Mouse (Mus musculus) stomach, embryonic 16.5 days (tissue): ENCODE data around the gene Tmem43. TPM values are rescaled to one million over a fixed set of nuclear protein-coding genes. Genes with fewer than 3 reads are reported as not detected.
A peak's percentile ranks its signal among the peaks of the same experiment; 100 is the strongest.

Experiments
- ATAC-seq: fragments of 200-750 bp; cut with Nextera tagmentation; 2 replicates; pipeline ENCODE4 v1.8.0; 2017; ENCODE audit warnings: moderate number of reproducible peaks, moderate TSS enrichment; ENCODE audit not compliant: insufficient read depth, low FRiP score
- H3K27ac ChIP-seq: fragments of 300-500 bp; sonication (generic); 2 replicates; pipeline ENCODE4 v1.5.1; 2014; ENCODE audit warnings: low read length
- H3K27me3 ChIP-seq: fragments of 300-500 bp; sonication (generic); 2 replicates; pipeline ENCODE4 v1.6.1; 2014; ENCODE audit warnings: low read length, control low read depth, mixed read lengths; ENCODE audit not compliant: control insufficient read depth, insufficient read depth
- H3K36me3 ChIP-seq: fragments of 300-500 bp; sonication (generic); 2 replicates; pipeline ENCODE4 v1.6.1; 2014; ENCODE audit warnings: low read length; ENCODE audit not compliant: control insufficient read depth, insufficient read depth
- H3K4me1 ChIP-seq: fragments of 300-500 bp; sonication (generic); 2 replicates; pipeline ENCODE4 v1.6.1; 2014; ENCODE audit warnings: low read length, control low read depth, mixed read lengths; ENCODE audit not compliant: control insufficient read depth, insufficient read depth
- H3K4me2 ChIP-seq: fragments of 300-500 bp; sonication (generic); 2 replicates; pipeline ENCODE4 v1.6.1; 2014; ENCODE audit warnings: low read depth, low read length, mixed read lengths
- H3K4me3 ChIP-seq: fragments of 300-500 bp; sonication (generic); replicated peaks from 2 replicates; pipeline ENCODE4 v1.5.1; 2014; ENCODE audit warnings: mild to moderate bottlenecking, low read length
- H3K9ac ChIP-seq: fragments of 300-500 bp; sonication (generic); 2 replicates; pipeline ENCODE4 v1.6.1; 2014; ENCODE audit warnings: low read length
- H3K9me3 ChIP-seq: fragments of 300-500 bp; sonication (generic); replicated peaks from 2 replicates; pipeline ENCODE4 v1.6.1; 2016; ENCODE audit warnings: low read length, control low read depth; ENCODE audit not compliant: control insufficient read depth
- WGBS: fragments of 180-500 bp; shearing (Covaris S2); extraction: QIAGEN DNeasy Blood & Tissue Kit; methylation state at CpG from one replicate; pipeline ENCODE4 v1.1.7; 2014; 5-methylcytosine and 5-hydroxymethylcytosine counted together
- polyA plus RNA-seq: library from polyadenylated mRNA; unstranded; fragments of >200 nt; fragmentation: Nextera tagmentation; extraction: Ambion mirVana; gene quantifications from 2 replicates; pipeline ENCODE4 v1.2.1, GENCODE M21; 2015

Gene Tmem43
- polyA plus RNA-seq, 1 experiment from 2014 or later, result 56.8 TPM

DNA sequence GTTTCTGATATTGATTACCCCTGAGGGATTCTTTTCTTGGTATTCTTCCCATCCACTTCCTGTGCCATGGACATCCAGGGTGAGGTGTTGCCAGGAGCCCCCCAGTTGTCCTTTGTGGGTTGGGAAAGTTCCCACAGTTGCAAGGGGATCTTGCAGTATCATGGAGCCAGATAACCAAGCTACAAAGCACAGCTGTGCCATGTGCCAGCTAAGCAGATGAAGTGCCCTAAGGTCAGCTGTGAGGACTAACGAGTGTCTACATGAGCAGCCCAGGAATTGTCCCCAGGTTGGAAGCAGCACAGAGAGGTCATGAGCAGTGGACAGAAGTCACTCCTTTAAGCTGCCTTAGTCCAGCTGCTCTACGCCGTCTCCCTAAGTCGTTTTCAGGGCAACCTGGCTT lies 52.0 kb downstream of the Tmem43 start:
- Histone ChIP-seq H3K4me2 (no peak overlapping the region), H3K27ac (no peak overlapping the region), H3K9ac (no peak overlapping the region), H3K36me3 (peaks cover 5% of the 10 kb centered on the region; the same call in 1 of the 2 replicates), H3K4me3 (no peak overlapping the region), H3K9me3 (no peaks in the 10 kb centered on the region), H3K27me3 (no peaks in the 10 kb centered on the region), H3K4me1 (no peaks in the 10 kb centered on the region)
- ATAC-seq, result no peak
- WGBS, result 80% methylated on average over 4 of the region's 4 CpGs

DNA sequence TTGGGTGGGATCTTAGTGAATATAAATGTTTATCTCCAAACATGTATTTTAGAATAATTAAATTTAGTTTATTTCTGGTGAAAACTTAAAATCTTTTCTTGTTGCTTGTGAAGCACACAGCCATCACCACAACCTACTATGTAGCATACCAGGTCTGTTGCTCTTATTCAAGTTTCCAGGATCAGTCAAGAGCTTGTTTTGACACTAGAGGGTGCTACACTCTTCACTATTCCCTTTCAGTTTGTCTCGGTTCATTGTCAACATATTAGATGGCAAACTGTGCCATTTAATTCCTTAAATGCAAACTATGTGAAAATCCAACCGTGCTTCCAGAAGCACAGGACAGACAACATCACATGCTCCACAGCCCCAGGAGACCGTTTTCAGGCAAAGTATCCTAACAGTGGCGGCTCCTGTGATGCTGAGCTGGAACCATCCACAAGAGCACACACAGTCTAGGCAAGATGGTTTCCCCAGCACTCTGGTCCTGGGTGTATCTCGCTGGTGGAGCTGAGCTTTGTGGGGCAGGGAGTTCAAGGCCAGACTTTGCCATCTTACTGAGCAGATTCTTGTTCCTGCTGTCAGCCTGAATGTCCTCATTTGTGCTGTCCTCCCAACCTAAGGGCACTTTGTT lies 53.8 kb downstream of the Tmem43 start:
- no peaks in the 10 kb centered on the region for H3K9me3 ChIP-seq
- H3K9ac ChIP-seq, result no peak overlapping the region
- no peak overlapping the region for H3K27ac ChIP-seq
- H3K4me1 ChIP-seq, result no peaks in the 10 kb centered on the region
- H3K27me3 ChIP-seq, result no peaks in the 10 kb centered on the region
- H3K4me2 ChIP-seq, result no peak overlapping the region
- H3K36me3 ChIP-seq, result peaks cover 5% of the 10 kb centered on the region; the same call in 1 of the 2 replicates
- H3K4me3 ChIP-seq, result no peak overlapping the region
- 44% methylated on average over 5 of the region's 5 CpGs for WGBS
- no peak for ATAC-seq

DNA sequence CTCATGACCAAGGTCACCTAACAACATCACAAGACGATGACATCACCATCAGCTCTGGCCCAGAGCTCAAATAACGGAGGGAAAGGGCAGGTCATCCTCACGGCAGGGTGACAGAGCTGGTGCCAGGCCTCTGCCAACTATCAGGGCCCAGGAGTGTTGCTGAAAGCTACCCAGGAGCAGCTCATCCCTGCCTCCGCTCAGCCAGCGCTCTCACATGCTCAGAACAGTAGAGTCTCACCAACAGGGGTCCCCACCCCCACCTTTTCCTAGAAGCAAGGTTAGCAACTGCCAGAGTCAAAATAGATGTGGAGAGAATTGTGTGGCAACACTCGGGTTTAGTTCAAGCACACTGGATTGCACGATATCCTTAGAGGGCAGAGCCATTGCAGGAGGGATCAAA lies 54.8 kb downstream of the Tmem43 start:
- H3K4me2 ChIP-seq, result no peak overlapping the region
- no peak for ATAC-seq

DNA sequence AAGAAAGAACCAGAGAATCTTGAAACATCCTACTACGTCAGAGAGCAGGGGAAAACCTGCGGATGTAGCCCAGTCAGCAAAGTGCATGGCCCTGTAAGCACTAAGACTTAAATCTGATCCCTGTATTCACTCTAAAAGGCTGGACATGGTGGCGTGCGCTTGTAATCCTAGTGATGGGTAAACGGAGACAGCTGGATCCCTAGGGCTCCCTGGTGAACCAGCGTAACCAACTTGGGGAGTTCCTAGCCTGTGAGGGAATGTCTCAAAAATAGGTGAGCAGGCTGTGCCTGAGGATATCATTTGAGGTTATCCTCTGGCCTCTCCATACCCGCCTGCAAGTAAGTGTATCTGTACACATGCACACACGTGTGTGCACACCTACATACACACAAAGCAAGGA lies 57.2 kb downstream of the Tmem43 start:
- H3K4me1 ChIP-seq, result peaks cover 8% of the 10 kb centered on the region
- no peaks in the 10 kb centered on the region for H3K36me3 ChIP-seq
- no peak for ATAC-seq
- no peak overlapping the region for H3K4me3 ChIP-seq
- no peak overlapping the region for H3K4me2 ChIP-seq
- no peak overlapping the region for H3K9ac ChIP-seq
- H3K9me3 ChIP-seq, result no peaks in the 10 kb centered on the region
- no peak overlapping the region for H3K27ac ChIP-seq
- WGBS, result 86% methylated on average over 8 of the region's 8 CpGs
- H3K27me3 ChIP-seq, result no peaks in the 10 kb centered on the region

More for the DNA sequence above, 54.8 kb downstream of the Tmem43 start:
- no peaks in the 10 kb centered on the region for H3K27me3 ChIP-seq
- WGBS, result 78% methylated on average over 7 of the region's 7 CpGs
- H3K36me3 ChIP-seq, result no peaks in the 10 kb centered on the region
- H3K4me1 ChIP-seq, result peaks cover 4% of the 10 kb centered on the region
- H3K9ac ChIP-seq, result no peak overlapping the region
- no peak overlapping the region for H3K4me3 ChIP-seq
- no peaks in the 10 kb centered on the region for H3K9me3 ChIP-seq
- no peak overlapping the region for H3K27ac ChIP-seq

DNA sequence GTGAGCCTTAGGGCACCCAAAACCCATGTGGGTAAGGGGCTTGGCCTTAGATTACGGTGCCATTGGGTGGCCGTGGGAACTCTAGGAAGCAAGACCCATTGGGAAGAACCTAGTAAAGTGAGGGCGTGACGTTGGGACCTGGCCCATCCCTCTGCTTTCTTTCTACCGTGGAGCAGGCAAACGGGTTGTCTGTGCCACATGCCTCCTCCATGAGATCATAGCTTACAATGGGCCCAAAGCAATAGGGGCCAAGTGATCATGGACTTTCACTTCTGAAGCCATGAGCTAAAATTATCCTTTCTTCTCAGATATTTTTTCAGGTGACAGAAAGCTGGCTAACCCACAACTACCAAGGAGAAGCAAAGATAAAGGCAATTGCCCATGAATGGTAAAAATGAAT lies 57.8 kb downstream of the Tmem43 start:
- Histone ChIP-seq H3K36me3 (no peaks in the 10 kb centered on the region), H3K27ac (no peak overlapping the region), H3K4me3 (no peak overlapping the region), H3K4me1 (peaks cover 8% of the 10 kb centered on the region), H3K9ac (no peak overlapping the region), H3K27me3 (no peaks in the 10 kb centered on the region), H3K9me3 (no peaks in the 10 kb centered on the region), H3K4me2 (no peak overlapping the region)
- 71% methylated on average over 6 of the region's 6 CpGs for WGBS
- ATAC-seq, result no peak

DNA sequence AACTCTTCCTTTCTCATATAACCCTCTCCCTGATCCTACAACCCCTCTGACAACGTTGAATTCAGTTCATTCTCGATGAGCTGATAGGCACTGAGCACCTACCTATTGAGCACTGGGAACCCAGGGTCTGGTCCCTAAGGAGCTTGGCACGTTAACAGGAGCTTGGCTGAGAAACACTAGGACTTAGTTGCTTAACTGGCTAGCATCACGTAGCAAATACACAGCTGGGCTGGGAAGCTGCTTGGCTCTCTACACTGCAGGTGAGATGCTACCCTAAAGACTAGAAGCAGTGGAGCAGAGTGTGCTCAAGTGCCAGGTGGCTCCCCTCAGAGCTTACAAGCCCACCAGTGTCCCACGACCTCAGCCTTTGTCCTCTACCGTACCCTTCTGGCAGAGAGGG lies 59.2 kb downstream of the Tmem43 start:
- WGBS, result 40% methylated on average over 6 of the region's 6 CpGs
- Histone ChIP-seq H3K36me3 (no peaks in the 10 kb centered on the region), H3K9me3 (no peaks in the 10 kb centered on the region), H3K27ac (no peak overlapping the region), H3K4me1 (peaks cover 8% of the 10 kb centered on the region), H3K27me3 (no peaks in the 10 kb centered on the region), H3K4me2 (no peak overlapping the region), H3K9ac (no peak overlapping the region), H3K4me3 (no peak overlapping the region)
- ATAC-seq, result no peak

DNA sequence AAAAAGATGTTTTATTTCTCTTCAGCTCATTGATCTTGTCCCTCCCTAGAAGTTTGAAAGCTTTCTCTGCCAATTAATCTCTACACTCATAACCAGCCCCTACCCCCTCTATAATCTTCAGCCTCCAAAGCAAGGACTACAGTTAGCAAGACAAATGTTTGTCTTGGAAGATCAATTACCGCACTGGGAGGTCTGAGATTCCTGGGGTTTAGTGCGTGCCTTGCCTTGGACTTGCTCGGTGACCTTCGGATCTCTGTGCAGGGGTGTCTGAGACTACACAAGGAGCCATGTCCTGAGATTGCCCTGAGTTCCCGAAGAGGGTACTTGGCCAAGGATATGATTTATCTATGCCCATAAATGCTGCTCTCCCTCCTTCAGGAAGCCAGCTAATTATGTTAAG lies 59.9 kb downstream of the Tmem43 start:
- ATAC-seq, result 0 out of 2 replicates have a peak, but pooled peaks have one; percentile 56
- no peak overlapping the region for H3K4me2 ChIP-seq
- no peak overlapping the region for H3K4me3 ChIP-seq
- no peak overlapping the region for H3K27ac ChIP-seq
- H3K27me3 ChIP-seq, result no peaks in the 10 kb centered on the region
- 15% methylated on average over 5 of the region's 5 CpGs for WGBS
- no peaks in the 10 kb centered on the region for H3K36me3 ChIP-seq
- peaks cover 8% of the 10 kb centered on the region for H3K4me1 ChIP-seq
- no peak overlapping the region for H3K9ac ChIP-seq
- no peaks in the 10 kb centered on the region for H3K9me3 ChIP-seq

DNA sequence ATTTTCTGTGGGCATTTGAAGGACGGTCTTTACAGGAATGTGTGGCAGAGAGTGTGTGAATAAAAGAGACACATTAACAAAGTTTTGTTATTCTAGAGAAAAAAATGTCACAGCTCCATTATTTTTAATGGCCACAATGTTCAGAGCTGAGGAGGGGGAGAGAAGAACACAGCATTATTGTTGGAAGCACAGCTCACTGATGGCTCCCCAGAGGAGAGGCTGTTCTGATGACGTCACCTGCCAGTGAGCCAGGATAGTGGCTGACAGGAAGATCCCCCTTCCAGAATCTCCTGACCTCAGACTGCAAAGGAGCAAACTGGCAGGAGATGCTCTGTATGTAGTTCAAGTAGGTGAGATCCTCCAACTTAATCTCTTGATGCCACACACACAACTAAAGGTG lies 60.3 kb downstream of the Tmem43 start:
- Histone ChIP-seq H3K27ac (no peak overlapping the region), H3K4me3 (no peak overlapping the region), H3K4me1 (peaks cover 8% of the 10 kb centered on the region), H3K36me3 (no peaks in the 10 kb centered on the region), H3K9ac (no peak overlapping the region), H3K4me2 (no peak overlapping the region), H3K27me3 (no peaks in the 10 kb centered on the region), H3K9me3 (no peaks in the 10 kb centered on the region)
- ATAC-seq, result no peak
- 23% methylated on average over 2 of the region's 2 CpGs for WGBS

DNA sequence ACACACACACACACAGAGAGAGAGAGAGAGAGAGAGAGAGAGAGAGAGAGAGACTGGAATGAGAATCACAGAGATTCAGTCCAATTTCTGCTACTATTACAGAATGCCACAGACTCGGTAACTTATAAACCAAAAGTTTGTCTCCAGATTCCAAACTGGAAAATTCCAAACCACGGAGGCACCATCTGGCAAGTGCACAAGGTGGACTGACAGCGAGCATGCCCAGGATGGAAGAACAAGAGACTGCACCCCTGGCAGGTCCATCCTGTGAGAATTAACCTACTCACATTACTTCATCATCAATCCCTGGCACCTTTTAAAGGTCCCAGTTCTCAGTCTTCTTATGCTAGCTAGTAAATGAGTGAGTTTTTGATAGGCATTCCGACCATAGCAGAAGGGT lies 60.8 kb downstream of the Tmem43 start:
- no peaks in the 10 kb centered on the region for H3K36me3 ChIP-seq
- no peak overlapping the region for H3K27ac ChIP-seq
- ATAC-seq, result no peak
- H3K9me3 ChIP-seq, result no peaks in the 10 kb centered on the region
- H3K4me2 ChIP-seq, result no peak overlapping the region
- H3K4me1 ChIP-seq, result peaks cover 8% of the 10 kb centered on the region
- no peak overlapping the region for H3K9ac ChIP-seq
- 69% methylated on average over 4 of the region's 4 CpGs for WGBS
- H3K27me3 ChIP-seq, result no peaks in the 10 kb centered on the region
- no peak overlapping the region for H3K4me3 ChIP-seq
